Mouse (Mus musculus): ENCODE data around the gene Dnajc9.

Gene Dnajc9

GRCm38 (mm10) chr14:20363230-20363629, 25.5 kb downstream of the Dnajc9 start:
- no peak for DNase-seq (ENCODE audit: low spot score)

GRCm38 (mm10) chr14:20347991-20348541, 40.6 kb downstream of the Dnajc9 start, which contains the start of the genes Ecd and Fam149b:
TSS of gene Ecd (minus strand) at chr14:20348121.
TSS of gene Fam149b (plus strand) at chr14:20348162.
- DNase-seq (ENCODE audit: low spot score): peak; percentile 92

GRCm38 (mm10) chr14:20347441-20347990, 41.2 kb downstream of the Dnajc9 start:
- DNase-seq (ENCODE audit: low spot score): no peak

- no peak for DNase-seq (ENCODE audit: low spot score)
Measured at GRCm38 (mm10) chr14:20345885-20346284, 42.8 kb downstream of the Dnajc9 start.

GRCm38 (mm10) chr14:20340866-20341265, 47.8 kb downstream of the Dnajc9 start:
- no peak for DNase-seq (ENCODE audit: low spot score)

- no peak for DNase-seq (ENCODE audit: low spot score)
Measured at GRCm38 (mm10) chr14:20340149-20340548, 48.6 kb downstream of the Dnajc9 start.

GRCm38 (mm10) chr14:20339415-20339814, 49.3 kb downstream of the Dnajc9 start:
- no peak for DNase-seq (ENCODE audit: low spot score)
